Mouse (Mus musculus) small intestine, adult 2 months (tissue): ENCODE measurements around the gene Ddx11.

Experiments used
- CTCF ChIP-seq: fragments of 200-500 bp; IDR thresholded peaks from 2 replicates; pipeline ENCODE4 v1.5.1; 2012; ENCODE audit warnings: low read depth, mild to moderate bottlenecking, control low read depth, inconsistent platforms, low read length, moderate library complexity, mixed read lengths; ENCODE audit not compliant: insufficient replicate concordance, insufficient read length; ENCODE audit errors: extremely low read depth
- POLR2A ChIP-seq: fragments of 200-500 bp; IDR thresholded peaks from 2 replicates; pipeline ENCODE4 v1.6.1; 2012; ENCODE audit warnings: low read depth, mild to moderate bottlenecking, control low read depth, inconsistent platforms, low read length, moderate library complexity

DNA sequence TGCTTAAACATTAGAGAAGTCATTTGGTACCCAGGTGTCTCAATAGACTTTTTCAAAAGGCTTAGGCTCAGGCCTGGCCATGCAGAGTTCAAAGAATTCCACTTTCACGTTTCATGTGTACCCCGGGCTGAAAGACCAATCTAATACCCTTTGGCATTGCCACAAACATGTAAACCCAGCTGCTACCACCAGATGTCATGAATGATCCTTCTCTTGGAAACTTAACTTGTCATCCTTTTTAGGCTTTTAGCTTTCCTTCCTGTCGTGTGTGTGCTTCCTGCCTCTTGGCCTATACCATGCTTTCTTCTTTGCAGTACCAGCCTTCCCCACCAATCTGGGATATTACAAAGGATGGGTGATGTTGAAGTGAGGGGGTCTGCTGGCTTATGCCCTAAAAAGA, 73.7 kb downstream of the Ddx11 start:
- TF ChIP-seq CTCF (no peak), POLR2A (no peak)
